Mouse (Mus musculus) cerebellum, postnatal 4 days (tissue): ENCODE measurements at regions not wholly inside any gene's neighbourhood (a gene's known extent, or its start where the extent isn't known, plus 50 kb on each side); places are given as distances from the start of the nearest gene placed in this dataset.

ENCODE experiments used
- DNase-seq, 2 experiments: peaks; one replicate each; pipeline ENCODE4 v3.0.0; 2022; ENCODE audit warnings: low spot score in 2 of 2, mixed read lengths in 1 of 2

- DNase-seq: no peak
Observed at GRCm38 (mm10) chr6:50777827-50778226, 123.6 kb upstream of the Npvf start.

GRCm38 (mm10) chr6:50780677-50781076 lies 126.4 kb upstream of the Npvf start:
- DNase-seq: no peak

- no peak for DNase-seq
Observed at GRCm38 (mm10) chr6:50781271-50781670, 127.0 kb upstream of the Npvf start.

GRCm38 (mm10) chr6:50782221-50782620 lies 128.0 kb upstream of the Npvf start:
- no peak for DNase-seq

GRCm38 (mm10) chr6:50783494-50783893 lies 129.3 kb upstream of the Npvf start:
- DNase-seq: no peak

- DNase-seq: peak in 1 of 2 experiments; percentile 53
Observed at GRCm38 (mm10) chr6:50784381-50784780, 130.1 kb upstream of the Npvf start.

- DNase-seq: no peak
Observed at GRCm38 (mm10) chr6:50787666-50788065, 133.4 kb upstream of the Npvf start.

- DNase-seq: no peak
Observed at GRCm38 (mm10) chr6:50799963-50800362, 145.7 kb upstream of the Npvf start.

- no peak for DNase-seq
Observed at GRCm38 (mm10) chr6:50802956-50803355, 148.7 kb upstream of the Npvf start.

- DNase-seq: no peak
Observed at GRCm38 (mm10) chr6:50804477-50805005, 150.3 kb upstream of the Npvf start.

GRCm38 (mm10) chr6:50806376-50807077 lies 152.3 kb upstream of the Npvf start:
- DNase-seq: peak in 1 of 2 experiments; percentile 70

- peak in 1 of 2 experiments; percentile 37 for DNase-seq
Observed at GRCm38 (mm10) chr6:50807187-50808012, 153.2 kb upstream of the Npvf start.

GRCm38 (mm10) chr6:50808126-50808525 lies 153.9 kb upstream of the Npvf start:
- DNase-seq: peak; percentile 77 to 89

- DNase-seq: no peak
Observed at GRCm38 (mm10) chr6:50808811-50809668, 154.8 kb upstream of the Npvf start.

GRCm38 (mm10) chr6:50809669-50809983 lies 155.4 kb upstream of the Npvf start:
- DNase-seq: no peak

- no peak for DNase-seq
Observed at GRCm38 (mm10) chr6:50814936-50815500, 160.8 kb upstream of the Npvf start.

- DNase-seq: no peak
Observed at GRCm38 (mm10) chr6:50815579-50815978, 161.3 kb upstream of the Npvf start.

GRCm38 (mm10) chr6:50817430-50817829 lies 163.2 kb upstream of the Npvf start:
- DNase-seq: no peak

- no peak for DNase-seq
Observed at GRCm38 (mm10) chr6:50818433-50818832, 164.2 kb upstream of the Npvf start.

- no peak for DNase-seq
Observed at GRCm38 (mm10) chr6:50818891-50819541, 164.8 kb upstream of the Npvf start.
